Mouse (Mus musculus) ES-Bruce4 (cell line): ENCODE data around the gene Ak9.

ENCODE experiments used
- CTCF ChIP-seq: IDR thresholded peaks from one replicate; pipeline ENCODE4 v1.8.1; 2011; ENCODE audit warnings: low read depth, low read length
- EP300 ChIP-seq: IDR thresholded peaks from 2 replicates; pipeline ENCODE4 v1.6.1; 2011; ENCODE audit warnings: low read depth, low read length; ENCODE audit not compliant: insufficient read depth

DNA sequence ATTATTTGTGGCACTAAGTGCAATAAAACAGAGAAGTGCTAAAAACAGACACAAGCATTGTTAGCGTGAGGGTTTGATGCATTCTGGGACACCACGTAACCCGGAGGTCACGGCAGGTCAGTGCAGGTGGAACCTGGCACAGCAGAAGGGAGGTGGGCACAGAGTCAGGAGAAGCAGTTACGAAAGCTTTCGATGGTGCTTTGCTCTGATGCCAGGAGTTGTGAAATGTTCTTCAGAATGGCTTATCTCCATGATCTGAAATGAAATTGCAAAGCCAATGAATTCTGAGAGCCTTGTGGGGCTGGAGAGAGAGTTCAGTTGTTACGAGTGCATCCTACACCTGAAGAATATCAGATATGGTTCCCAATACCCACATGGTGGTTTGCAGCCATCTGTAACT is 37.6 kb downstream of the Ak9 start:
- TF ChIP-seq EP300: no peak
- no peak for TF ChIP-seq CTCF
